Mouse (Mus musculus): ENCODE data around the gene Npsr1.
A peak's percentile ranks its signal among the peaks of the same experiment; 100 is the strongest.

Gene Npsr1

GRCm38 (mm10) chr9:24097696-24098095 lies at the start of gene Npsr1:
TSS of gene Npsr1 (plus strand) at chr9:24097996.
- no peak for DNase-seq (ENCODE audit: low read depth, low spot score)

- no peak for DNase-seq (ENCODE audit: low read depth, low spot score)
Measured at GRCm38 (mm10) chr9:24051538-24051937, 46.3 kb upstream of the Npsr1 start.

GRCm38 (mm10) chr9:24063251-24063650 lies 34.5 kb upstream of the Npsr1 start:
- DNase-seq (ENCODE audit: low read depth, low spot score): no peak

- no peak for DNase-seq (ENCODE audit: low read depth, low spot score)
Measured at GRCm38 (mm10) chr9:24071664-24072063, 26.1 kb upstream of the Npsr1 start.

- DNase-seq (ENCODE audit: low read depth, low spot score): no peak
Measured at GRCm38 (mm10) chr9:24077596-24077995, 20.2 kb upstream of the Npsr1 start.

GRCm38 (mm10) chr9:24091875-24092274 lies 5.9 kb upstream of the Npsr1 start:
- no peak for DNase-seq (ENCODE audit: low read depth, low spot score)

GRCm38 (mm10) chr9:24098526-24098925 lies 730 bp downstream of the Npsr1 start:
- DNase-seq (ENCODE audit: low read depth, low spot score): no peak

GRCm38 (mm10) chr9:24099631-24100030 lies 1.8 kb downstream of the Npsr1 start:
- no peak for DNase-seq (ENCODE audit: low read depth, low spot score)

- peak; percentile 33 for DNase-seq (ENCODE audit: low read depth, low spot score)
Measured at GRCm38 (mm10) chr9:24119423-24119822, 21.6 kb downstream of the Npsr1 start.

GRCm38 (mm10) chr9:24133142-24133541 lies 35.3 kb downstream of the Npsr1 start:
- no peak for DNase-seq (ENCODE audit: low read depth, low spot score)

- DNase-seq (ENCODE audit: low read depth, low spot score): no peak
Measured at GRCm38 (mm10) chr9:24136354-24136753, 38.6 kb downstream of the Npsr1 start.

- no peak for DNase-seq (ENCODE audit: low read depth, low spot score)
Measured at GRCm38 (mm10) chr9:24144341-24144740, 46.5 kb downstream of the Npsr1 start.

GRCm38 (mm10) chr9:24157208-24157607 lies 59.4 kb downstream of the Npsr1 start:
- no peak for DNase-seq (ENCODE audit: low read depth, low spot score)

GRCm38 (mm10) chr9:24160409-24160808 lies 62.6 kb downstream of the Npsr1 start:
- DNase-seq (ENCODE audit: low read depth, low spot score): no peak

- no peak for DNase-seq (ENCODE audit: low read depth, low spot score)
Measured at GRCm38 (mm10) chr9:24168501-24168900, 70.7 kb downstream of the Npsr1 start.

- no peak for DNase-seq (ENCODE audit: low read depth, low spot score)
Measured at GRCm38 (mm10) chr9:24170728-24171127, 72.9 kb downstream of the Npsr1 start.

- DNase-seq (ENCODE audit: low read depth, low spot score): no peak
Measured at GRCm38 (mm10) chr9:24178744-24179143, 80.9 kb downstream of the Npsr1 start.

- DNase-seq (ENCODE audit: low read depth, low spot score): no peak
Measured at GRCm38 (mm10) chr9:24180926-24181325, 83.1 kb downstream of the Npsr1 start.

- no peak for DNase-seq (ENCODE audit: low read depth, low spot score)
Measured at GRCm38 (mm10) chr9:24186289-24186688, 88.5 kb downstream of the Npsr1 start.

GRCm38 (mm10) chr9:24189511-24190260 lies 91.9 kb downstream of the Npsr1 start:
- DNase-seq (ENCODE audit: low read depth, low spot score): no peak

GRCm38 (mm10) chr9:24190261-24190588 lies 92.4 kb downstream of the Npsr1 start:
- no peak for DNase-seq (ENCODE audit: low read depth, low spot score)

- DNase-seq (ENCODE audit: low read depth, low spot score): no peak
Measured at GRCm38 (mm10) chr9:24198254-24198653, 100.5 kb downstream of the Npsr1 start.

- no peak for DNase-seq (ENCODE audit: low read depth, low spot score)
Measured at GRCm38 (mm10) chr9:24211636-24212035, 113.8 kb downstream of the Npsr1 start.

- no peak for DNase-seq (ENCODE audit: low read depth, low spot score)
Measured at GRCm38 (mm10) chr9:24217721-24218120, 119.9 kb downstream of the Npsr1 start.
